Mouse (Mus musculus): ENCODE data around the gene Epb42. TPM values are rescaled to one million over a fixed set of nuclear protein-coding genes. Genes with fewer than 3 reads are reported as not detected.
A peak's percentile ranks its signal among the peaks of the same experiment; 100 is the strongest.

Gene Epb42
- polyA plus RNA-seq (2015; fragmentation: Nextera tagmentation; extraction: Ambion mirVana): 161 and 174 TPM in 2 replicates

- peak within 1 kb of the TSS; percentile 75 for H3K9ac ChIP-seq
- H3K27ac ChIP-seq (replicated peaks): peak within 1 kb of the TSS; percentile 97
- peaks cover 38% of the 10 kb centered on the region for H3K36me3 ChIP-seq (replicated peaks)
- peaks cover 49% of the 10 kb centered on the region for H3K4me1 ChIP-seq (replicated peaks)
- H3K4me2 ChIP-seq: peak within 1 kb of the TSS; percentile 66
- ATAC-seq (ENCODE audit: insufficient read depth): peak; percentile 99
- no peaks in the 10 kb centered on the region for H3K27me3 ChIP-seq
- no peaks in the 10 kb centered on the region for H3K9me3 ChIP-seq (replicated peaks)
- 9% methylated on average over 5 of the region's 5 CpGs for WGBS (ENCODE audit: insufficient replicate concordance)
- peak within 1 kb of the TSS; percentile 66 for H3K4me3 ChIP-seq (replicated peaks)
These were observed at the start of gene Epb42 for GRCm38 (mm10) chr2:121036733-121037341. Gene Epb42, minus strand, starts transcription at chr2:121037072.

GRCm38 (mm10) chr2:121085480-121086185, 48.8 kb upstream of the Epb42 start, which contains the start of gene Tgm5:
Gene Tgm5, minus strand, starts transcription at chr2:121085841.
- H3K27ac ChIP-seq (replicated peaks): no peak within 1 kb of the TSS
- no peaks in the 10 kb centered on the region for H3K9me3 ChIP-seq (replicated peaks)
- no peak within 1 kb of the TSS for H3K4me3 ChIP-seq (replicated peaks)
- no peaks in the 10 kb centered on the region for H3K36me3 ChIP-seq (replicated peaks)
- no peaks in the 10 kb centered on the region for H3K4me1 ChIP-seq (replicated peaks)
- WGBS (ENCODE audit: insufficient replicate concordance): 20% methylated on average over 6 of the region's 6 CpGs
- no peak within 1 kb of the TSS for H3K9ac ChIP-seq
- no peak for ATAC-seq (ENCODE audit: insufficient read depth)
- no peak within 1 kb of the TSS for H3K4me2 ChIP-seq
- H3K27me3 ChIP-seq: no peaks in the 10 kb centered on the region

- no peak overlapping the region for H3K9ac ChIP-seq
- H3K9me3 ChIP-seq (replicated peaks): no peaks in the 10 kb centered on the region
- H3K4me1 ChIP-seq (replicated peaks): no peaks in the 10 kb centered on the region
- no peak overlapping the region for H3K4me3 ChIP-seq (replicated peaks)
- WGBS (ENCODE audit: insufficient replicate concordance): 8% methylated on average over 1 of the region's 1 CpGs
- no peaks in the 10 kb centered on the region for H3K36me3 ChIP-seq (replicated peaks)
- no peak overlapping the region for H3K4me2 ChIP-seq
- ATAC-seq (ENCODE audit: insufficient read depth): no peak
- no peak overlapping the region for H3K27ac ChIP-seq (replicated peaks)
- H3K27me3 ChIP-seq: 0 out of 2 replicates have a peak, but pooled peaks cover 2% of the 10 kb centered on the region
These were observed 45.8 kb upstream of the Epb42 start for GRCm38 (mm10) chr2:121082626-121083025.

- H3K27ac ChIP-seq (replicated peaks): no peak overlapping the region
- H3K9me3 ChIP-seq (replicated peaks): no peaks in the 10 kb centered on the region
- no peak overlapping the region for H3K9ac ChIP-seq
- ATAC-seq (ENCODE audit: insufficient read depth): no peak
- H3K4me3 ChIP-seq (replicated peaks): no peak overlapping the region
- no peaks in the 10 kb centered on the region for H3K36me3 ChIP-seq (replicated peaks)
- no peaks in the 10 kb centered on the region for H3K4me1 ChIP-seq (replicated peaks)
- H3K4me2 ChIP-seq: no peak overlapping the region
- H3K27me3 ChIP-seq: 0 out of 2 replicates have a peak, but pooled peaks cover 2% of the 10 kb centered on the region
- WGBS (ENCODE audit: insufficient replicate concordance): 34% methylated on average over 7 of the region's 7 CpGs
These were observed 37.9 kb upstream of the Epb42 start for GRCm38 (mm10) chr2:121074747-121075146.

GRCm38 (mm10) chr2:121071871-121072270, 35.0 kb upstream of the Epb42 start:
- H3K27ac ChIP-seq (replicated peaks): no peak overlapping the region
- no peaks in the 10 kb centered on the region for H3K9me3 ChIP-seq (replicated peaks)
- ATAC-seq (ENCODE audit: insufficient read depth): no peak
- no peaks in the 10 kb centered on the region for H3K36me3 ChIP-seq (replicated peaks)
- no peak overlapping the region for H3K4me3 ChIP-seq (replicated peaks)
- 58% methylated on average over 6 of the region's 6 CpGs for WGBS (ENCODE audit: insufficient replicate concordance)
- no peak overlapping the region for H3K4me2 ChIP-seq
- H3K4me1 ChIP-seq (replicated peaks): no peaks in the 10 kb centered on the region
- H3K27me3 ChIP-seq: no peaks in the 10 kb centered on the region
- no peak overlapping the region for H3K9ac ChIP-seq

- Histone ChIP-seq H3K27ac (replicated peaks) (no peak overlapping the region), H3K4me3 (replicated peaks) (no peak overlapping the region), H3K4me2 (no peak overlapping the region), H3K4me1 (replicated peaks) (no peaks in the 10 kb centered on the region), H3K36me3 (replicated peaks) (no peaks in the 10 kb centered on the region), H3K27me3 (no peaks in the 10 kb centered on the region), H3K9me3 (replicated peaks) (no peaks in the 10 kb centered on the region), H3K9ac (no peak overlapping the region)
- WGBS (ENCODE audit: insufficient replicate concordance): 67% methylated on average over 6 of the region's 6 CpGs
- ATAC-seq (ENCODE audit: insufficient read depth): no peak
These were observed 32.6 kb upstream of the Epb42 start for GRCm38 (mm10) chr2:121069506-121069905.

- Histone ChIP-seq H3K9ac (no peak overlapping the region), H3K4me1 (replicated peaks) (no peaks in the 10 kb centered on the region), H3K4me2 (no peak overlapping the region), H3K9me3 (replicated peaks) (no peaks in the 10 kb centered on the region), H3K36me3 (replicated peaks) (no peaks in the 10 kb centered on the region), H3K4me3 (replicated peaks) (no peak overlapping the region), H3K27ac (replicated peaks) (no peak overlapping the region), H3K27me3 (no peaks in the 10 kb centered on the region)
- WGBS (ENCODE audit: insufficient replicate concordance): 39% methylated on average over 4 of the region's 4 CpGs
- no peak for ATAC-seq (ENCODE audit: insufficient read depth)
These were observed 30.2 kb upstream of the Epb42 start for GRCm38 (mm10) chr2:121067116-121067515.

- Histone ChIP-seq H3K4me3 (replicated peaks) (no peak overlapping the region), H3K4me2 (no peak overlapping the region), H3K27me3 (0 out of 2 replicates have a peak, but pooled peaks cover 3% of the 10 kb centered on the region), H3K9ac (no peak overlapping the region), H3K27ac (replicated peaks) (no peak overlapping the region), H3K4me1 (replicated peaks) (peaks cover 2% of the 10 kb centered on the region), H3K9me3 (replicated peaks) (no peaks in the 10 kb centered on the region), H3K36me3 (replicated peaks) (no peaks in the 10 kb centered on the region)
- 56% methylated on average over 2 of the region's 2 CpGs for WGBS (ENCODE audit: insufficient replicate concordance)
- no peak for ATAC-seq (ENCODE audit: insufficient read depth)
These were observed 24.4 kb upstream of the Epb42 start for GRCm38 (mm10) chr2:121061315-121061714.

GRCm38 (mm10) chr2:121057997-121058396, 21.1 kb upstream of the Epb42 start:
- H3K4me2 ChIP-seq: no peak overlapping the region
- no peak for ATAC-seq (ENCODE audit: insufficient read depth)
- H3K4me1 ChIP-seq (replicated peaks): peaks cover 30% of the 10 kb centered on the region
- no peak overlapping the region for H3K4me3 ChIP-seq (replicated peaks)
- no peak overlapping the region for H3K9ac ChIP-seq
- no peak overlapping the region for H3K27ac ChIP-seq (replicated peaks)
- 51% methylated on average over 6 of the region's 6 CpGs for WGBS (ENCODE audit: insufficient replicate concordance)
- peaks cover 8% of the 10 kb centered on the region; the same call in 1 of the 2 replicates for H3K27me3 ChIP-seq
- H3K36me3 ChIP-seq (replicated peaks): no peaks in the 10 kb centered on the region
- H3K9me3 ChIP-seq (replicated peaks): no peaks in the 10 kb centered on the region

- H3K9me3 ChIP-seq (replicated peaks): no peaks in the 10 kb centered on the region
- no peak overlapping the region for H3K4me3 ChIP-seq (replicated peaks)
- H3K4me2 ChIP-seq: peak overlapping the region; percentile 39
- WGBS (ENCODE audit: insufficient replicate concordance): 29% methylated on average over 6 of the region's 6 CpGs
- no peaks in the 10 kb centered on the region for H3K36me3 ChIP-seq (replicated peaks)
- peak; percentile 95 for ATAC-seq (ENCODE audit: insufficient read depth)
- peaks cover 15% of the 10 kb centered on the region; the same call in 1 of the 2 replicates for H3K27me3 ChIP-seq
- H3K4me1 ChIP-seq (replicated peaks): peaks cover 30% of the 10 kb centered on the region
- H3K27ac ChIP-seq (replicated peaks): peak overlapping the region; percentile 61
- H3K9ac ChIP-seq: no peak overlapping the region
These were observed 19.0 kb upstream of the Epb42 start for GRCm38 (mm10) chr2:121055915-121056314.

- no peak overlapping the region for H3K9ac ChIP-seq
- H3K4me3 ChIP-seq (replicated peaks): no peak overlapping the region
- WGBS (ENCODE audit: insufficient replicate concordance): 34% methylated on average over 2 of the region's 2 CpGs
- H3K27ac ChIP-seq (replicated peaks): no peak overlapping the region
- H3K4me1 ChIP-seq (replicated peaks): peaks cover 30% of the 10 kb centered on the region
- peak; percentile 56 for ATAC-seq (ENCODE audit: insufficient read depth)
- no peak overlapping the region for H3K4me2 ChIP-seq
- no peaks in the 10 kb centered on the region for H3K36me3 ChIP-seq (replicated peaks)
- no peaks in the 10 kb centered on the region for H3K9me3 ChIP-seq (replicated peaks)
- peaks cover 15% of the 10 kb centered on the region; the same call in 1 of the 2 replicates for H3K27me3 ChIP-seq
These were observed 17.2 kb upstream of the Epb42 start for GRCm38 (mm10) chr2:121054060-121054459.
